ENCODE assay signal across 9 mouse cellular contexts in genomic region chr8:11010398-11010797, GRCm38 (mm10). TPM values are rescaled to one million over a fixed set of nuclear protein-coding genes. Genes with fewer than 3 reads are reported as not detected.
DNase-seq lines count a peak whose midpoint lies in the region; ATAC-seq and TF ChIP-seq lines count a peak whose summit lies in the region.
"Had no signal": no experiment of that assay in that cellular context is flagged by ENCODE, and none has a peak within 500 bp of the region (broad histone marks: within the 10 kb centered on the region; RNA-seq: fewer than 3 reads in every experiment).

No protein-coding gene starts in this region.

- no peak for TF ChIP-seq CTCF in gastrocnemius, adult 2 months (IDR thresholded peaks at IDR 0.05)

- ATAC-seq in neural tube, embryonic 12.5 days (ENCODE audit: low FRiP score, low read depth): no peak
- ATAC-seq in limb, embryonic 14.5 days (ENCODE audit: low FRiP score, low read depth): no peak
- no peak for ATAC-seq in stomach, embryonic 15.5 days (ENCODE audit: insufficient read depth, low FRiP score, low read depth)
- ATAC-seq: activated CD4-positive, CD25-positive, alpha-beta regulatory T cell, adult 4 months had no signal

- no peaks in the 10 kb centered on the region for H3K27me3 ChIP-seq in neural tube, embryonic 12.5 days (replicated peaks)
- no peaks in the 10 kb centered on the region for H3K27me3 ChIP-seq in limb, embryonic 14.5 days (ENCODE audit: control insufficient read depth, insufficient read depth, low read length)
- no peaks in the 10 kb centered on the region for H3K27me3 ChIP-seq in stomach, embryonic 15.5 days (replicated peaks)

- no peak for DNase-seq in gastrocnemius, adult 2 months
- no peak for DNase-seq in gastrocnemius, postnatal 36 days
- no peak for DNase-seq in neural tube, embryonic 10.5 days (ENCODE audit: extremely low spot score, low spot score)
- no peak for DNase-seq in limb, embryonic 14.5 days (ENCODE audit: low spot score)
- DNase-seq in yolk sac, embryonic 10.5 days (ENCODE audit: low spot score): no peak
- DNase-seq in lung, postnatal 14 days: no peak

- TF ChIP-seq POLR2A in limb, embryonic 14.5 days (IDR thresholded peaks at IDR 0.05; ENCODE audit: borderline replicate concordance, extremely low read depth, insufficient read depth, insufficient read length): no peak

- peak overlapping the region; percentile 81; the same call in 1 of the 2 replicates for H3K4me2 ChIP-seq in neural tube, embryonic 12.5 days (replicated peaks)
- H3K4me2 ChIP-seq in limb, embryonic 14.5 days (replicated peaks; ENCODE audit: low read depth, low read length, severe bottlenecking): no peak overlapping the region
- H3K4me2 ChIP-seq in stomach, embryonic 15.5 days: peak overlapping the region; percentile 93; the same call in 1 of the 2 replicates

- peak overlapping the region; percentile 100 for H3K27ac ChIP-seq in gastrocnemius, adult 2 months
- no peak overlapping the region for H3K27ac ChIP-seq in neural tube, embryonic 12.5 days
- H3K27ac ChIP-seq in limb, embryonic 14.5 days (replicated peaks; ENCODE audit: low read depth, low read length): no peak overlapping the region
- peak overlapping the region; percentile 99 for H3K27ac ChIP-seq in stomach, embryonic 15.5 days

- H3K4me1 ChIP-seq in neural tube, embryonic 12.5 days: peaks cover 33% of the 10 kb centered on the region
- peaks cover 20% of the 10 kb centered on the region for H3K4me1 ChIP-seq in limb, embryonic 14.5 days (ENCODE audit: control insufficient read depth, insufficient read depth, low read length)
- H3K4me1 ChIP-seq in stomach, embryonic 15.5 days: peaks cover 16% of the 10 kb centered on the region

- H3K9ac ChIP-seq in neural tube, embryonic 12.5 days: no peak overlapping the region
- H3K9ac ChIP-seq in limb, embryonic 14.5 days (ENCODE audit: low read depth, low read length, severe bottlenecking): no peak overlapping the region
- no peak overlapping the region for H3K9ac ChIP-seq in stomach, embryonic 15.5 days

- WGBS in neural tube, embryonic 12.5 days: 48% methylated on average over 11 of the region's 11 CpGs
- WGBS in limb, embryonic 14.5 days: 41% methylated on average over 11 of the region's 11 CpGs
- WGBS in stomach, embryonic 15.5 days: 48% methylated on average over 11 of the region's 11 CpGs

- no peak overlapping the region for H3K4me3 ChIP-seq in gastrocnemius, adult 2 months
- no peak overlapping the region for H3K4me3 ChIP-seq in neural tube, embryonic 12.5 days
- peak overlapping the region; percentile 90; the same call in 1 of the 2 replicates for H3K4me3 ChIP-seq in limb, embryonic 14.5 days (replicated peaks; ENCODE audit: low read length)
- no peak overlapping the region for H3K4me3 ChIP-seq in stomach, embryonic 15.5 days (replicated peaks)

- no peaks in the 10 kb centered on the region for H3K9me3 ChIP-seq in neural tube, embryonic 12.5 days
- no peaks in the 10 kb centered on the region for H3K9me3 ChIP-seq in limb, embryonic 14.5 days (ENCODE audit: control insufficient read depth, low read length)
- H3K9me3 ChIP-seq in stomach, embryonic 15.5 days: no peaks in the 10 kb centered on the region

- H3K36me3 ChIP-seq in neural tube, embryonic 12.5 days: peaks cover 4% of the 10 kb centered on the region; the same call in 1 of the 2 replicates
- peaks cover 10% of the 10 kb centered on the region for H3K36me3 ChIP-seq in limb, embryonic 14.5 days (ENCODE audit: control insufficient read depth, insufficient read depth, low read length)
- no peaks in the 10 kb centered on the region for H3K36me3 ChIP-seq in stomach, embryonic 15.5 days

- intact Hi-C loops in gastrocnemius, adult 2 months (cut with DNase I): loop anchor here (5.0 kb wide), 1 partner anchor 82 kb away; no protein-coding TSS in a partner anchor
- intact Hi-C loops in gastrocnemius, postnatal 36 days (cut with DNase I): no loop called here

RNA-seq across cellular contexts. Expression of gene Irs2, which starts 2.1 kb away (rescaled TPM):
- total RNA-seq in gastrocnemius, adult 2 months (2021): 10 to 100 TPM; 28.2 to 44.8 TPM
- 10 to 100 TPM; 17.9 to 18.9 TPM for total RNA-seq in gastrocnemius, postnatal 36 days (2021)
- 8.3 and 9.5 TPM in 2 replicates for polyA plus RNA-seq in neural tube, embryonic 12.5 days (2016; fragmentation: Nextera tagmentation; extraction: Ambion mirVana)
- 14.4 and 21.3 TPM in 2 replicates for polyA plus RNA-seq in limb, embryonic 14.5 days (2012; rRNA removed)
- 9.7 and 11.8 TPM in 2 replicates for polyA plus RNA-seq in limb, embryonic 14.5 days (2014; fragmentation: Nextera tagmentation; extraction: Ambion mirVana)
- 7.1 and 7.2 TPM in 2 replicates for polyA plus RNA-seq in stomach, embryonic 15.5 days (2015; fragmentation: Nextera tagmentation; extraction: Ambion mirVana)

Comparison
In these comparisons a context has a peak if more than half of its experiments do, and no peak if none do; other contexts are left out.
1. H3K27ac ChIP-seq: peak in gastrocnemius, adult 2 months (single experiment) and stomach, embryonic 15.5 days (single experiment); none in neural tube, embryonic 12.5 days (single experiment) and limb, embryonic 14.5 days (single experiment).